Mouse (Mus musculus) kidney, postnatal 36 days (tissue): ENCODE data around the gene Nr2f1.

Experiments
- DNase-seq, 2 experiments: peaks; one replicate each; pipeline ENCODE4 v3.0.0; 2021 to 2022; ENCODE audit warnings: mixed read lengths in 2 of 2

Nr2f1 gene

GRCm38 (mm10) chr13:78178771-78179170 lies 20.8 kb downstream of the Nr2f1 start:
- DNase-seq, result no peak

DNA sequence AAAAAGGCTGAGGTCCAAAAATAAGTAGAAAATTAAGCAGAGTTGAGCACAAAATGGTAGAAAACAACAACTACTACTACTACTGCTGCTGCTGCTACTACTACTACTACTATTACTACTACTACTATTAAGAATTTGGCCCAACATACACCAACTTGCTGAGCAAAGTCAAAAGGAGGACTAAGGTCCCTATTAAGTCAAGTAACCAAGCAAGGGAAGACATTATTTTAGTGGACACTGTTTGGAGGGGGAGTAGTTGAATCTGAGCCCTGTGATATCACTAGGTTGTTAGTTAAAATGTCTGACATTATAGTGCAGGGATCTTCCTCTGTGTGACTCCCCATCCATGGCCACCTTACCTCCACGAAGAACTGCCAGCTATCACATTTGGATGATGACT lies 21.5 kb downstream of the Nr2f1 start:
- DNase-seq, result no peak

GRCm38 (mm10) chr13:78177381-78177950 lies 22.1 kb downstream of the Nr2f1 start:
- DNase-seq, result no peak

- DNase-seq, result peak; percentile 43 to 53
Observed at GRCm38 (mm10) chr13:78175821-78176380, 23.7 kb downstream of the Nr2f1 start.

- DNase-seq, result no peak
Observed at GRCm38 (mm10) chr13:78174891-78175290, 24.7 kb downstream of the Nr2f1 start.

DNA sequence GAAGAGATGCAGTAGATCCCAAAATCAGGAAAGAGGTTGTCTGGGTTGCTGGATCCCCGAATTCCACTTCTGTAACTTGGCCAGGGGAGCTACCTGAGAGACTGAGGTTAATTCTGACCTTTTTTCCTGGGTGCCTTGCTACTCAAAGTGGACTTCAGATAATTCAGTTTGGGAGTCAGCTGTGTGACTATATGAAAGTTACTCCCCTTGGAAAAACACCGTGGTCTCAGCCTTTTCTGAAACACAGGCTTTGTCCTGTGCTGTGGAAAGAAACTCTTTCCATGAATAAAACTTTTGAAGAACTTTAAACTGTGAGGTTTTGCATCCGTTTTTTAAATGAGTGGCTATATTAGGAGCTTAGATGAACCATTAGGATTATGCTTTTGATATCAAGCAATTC lies 25.4 kb downstream of the Nr2f1 start:
- no peak for DNase-seq

DNA sequence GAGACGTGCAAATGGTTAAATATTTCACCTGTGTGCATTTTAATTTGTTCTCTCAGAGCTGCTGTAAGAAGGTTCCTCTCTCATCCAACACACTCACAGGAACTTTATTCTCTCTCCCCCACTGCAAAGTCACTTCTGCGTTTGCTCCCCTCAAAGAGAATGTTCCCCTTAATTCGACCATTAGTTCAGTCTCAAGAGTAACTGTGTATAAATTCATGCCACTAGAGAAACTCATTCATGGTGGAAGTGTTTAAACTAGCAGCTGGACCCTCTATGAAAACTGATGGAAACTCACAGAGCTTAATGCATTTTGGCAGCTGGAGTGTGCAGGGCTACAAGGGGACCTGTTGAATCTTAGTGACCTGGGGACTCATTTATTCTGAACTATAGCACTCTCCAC lies 26.7 kb downstream of the Nr2f1 start:
- DNase-seq, result no peak

DNA sequence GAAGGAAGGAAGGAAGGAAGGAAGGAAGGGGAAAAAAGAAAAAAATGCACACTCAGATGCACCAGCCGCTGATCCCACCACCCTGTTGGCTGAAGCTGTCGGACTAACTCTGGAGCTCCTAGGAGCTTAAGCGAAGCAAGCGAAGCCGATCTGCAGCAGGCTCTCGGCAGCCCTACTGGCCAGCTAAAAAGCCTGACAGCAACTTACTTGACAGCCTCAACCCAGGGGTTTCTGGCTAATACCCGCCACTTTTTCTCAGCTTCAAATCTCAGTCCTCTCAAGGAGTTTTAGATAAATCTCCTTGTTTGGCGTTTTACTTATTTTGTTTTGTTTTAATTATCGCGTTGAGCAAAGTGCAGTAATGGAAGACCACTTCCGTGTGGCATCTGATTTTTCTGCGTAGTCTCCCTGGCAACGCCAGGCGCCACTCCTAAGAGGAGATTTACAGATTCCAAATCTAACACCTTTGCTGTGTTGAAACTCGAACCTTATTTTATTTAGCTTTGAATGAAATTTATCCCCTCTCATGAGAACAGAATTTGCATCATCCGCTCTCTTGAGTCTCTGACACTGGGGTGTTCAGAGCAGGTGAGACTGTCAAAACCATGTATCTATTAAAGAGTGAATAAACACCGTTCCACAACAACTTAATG lies 27.4 kb downstream of the Nr2f1 start:
- DNase-seq, result no peak

DNA sequence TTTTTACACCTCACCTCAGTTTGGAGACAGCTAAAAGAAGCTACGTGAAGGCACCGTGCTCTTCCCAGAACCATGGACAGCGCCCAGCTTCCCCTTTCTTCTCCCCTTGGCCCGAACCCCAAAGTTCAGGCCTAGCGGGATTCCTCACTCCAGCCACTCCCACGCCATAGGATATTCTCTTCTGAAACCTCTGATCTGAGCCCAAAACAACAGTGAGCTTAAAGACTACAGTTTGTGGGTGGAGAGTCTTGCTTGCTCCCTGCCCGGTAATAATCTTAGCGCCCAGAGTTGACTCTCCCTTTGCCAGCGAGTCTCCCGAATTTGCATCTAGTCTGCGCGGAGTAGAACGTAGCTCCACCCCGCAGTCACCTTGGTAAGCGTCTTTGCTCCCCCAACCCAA lies 28.2 kb downstream of the Nr2f1 start:
- peak; percentile 22 to 53 for DNase-seq

- no peak for DNase-seq
Observed at GRCm38 (mm10) chr13:78168166-78168565, 31.4 kb downstream of the Nr2f1 start.

GRCm38 (mm10) chr13:78164941-78165340 lies 34.6 kb downstream of the Nr2f1 start:
- DNase-seq, result no peak

- DNase-seq, result peak; percentile 58 to 67
Observed at GRCm38 (mm10) chr13:78163087-78163958, 36.2 kb downstream of the Nr2f1 start.

GRCm38 (mm10) chr13:78162149-78162548 lies 37.4 kb downstream of the Nr2f1 start:
- DNase-seq, result no peak

- DNase-seq, result no peak
Observed at GRCm38 (mm10) chr13:78157465-78157864, 42.1 kb downstream of the Nr2f1 start.
